ENCODE assay signal across 10 mouse cellular contexts in genomic region chr10:61544127-61544862, GRCm38 (mm10). TPM values are rescaled to one million over a fixed set of nuclear protein-coding genes. Genes with fewer than 3 reads are reported as not detected.
DNase-seq lines count a peak whose midpoint lies in the region; ATAC-seq and TF ChIP-seq lines count a peak whose summit lies in the region.
"Had no signal": no experiment of that assay in that cellular context is flagged by ENCODE, and none has a peak within 500 bp of the region (broad histone marks: within the 10 kb centered on the region; RNA-seq: fewer than 3 reads in every experiment).

No protein-coding gene starts in this region.

- H3K4me3 ChIP-seq in embryonic facial prominence, embryonic 11.5 days (ENCODE audit: low read depth, low read length), result no peak overlapping the region
- H3K4me3 ChIP-seq in embryonic facial prominence, embryonic 10.5 days, result no peak overlapping the region
- H3K4me3 ChIP-seq in midbrain, embryonic 12.5 days, result no peak overlapping the region
- H3K4me3 ChIP-seq in midbrain, postnatal 0 days (ENCODE audit: low read depth, low read length), result no peak overlapping the region
- H3K4me3 ChIP-seq in liver, embryonic 14.5 days (ENCODE audit: insufficient read depth in 1 of 2, low read depth in 2 of 2, low read length in 2 of 2), result peak overlapping the region; percentile 9 to 15; a peak in 3 of 4 replicates
- H3K4me3 ChIP-seq in stomach, embryonic 16.5 days (replicated peaks; ENCODE audit: low read length), result no peak overlapping the region

- no peak for DNase-seq in embryonic facial prominence, embryonic 11.5 days (ENCODE audit: low spot score)
- no peak for DNase-seq in embryonic facial prominence, embryonic 10.5 days (ENCODE audit: low spot score)
- DNase-seq in midbrain, postnatal 0 days (ENCODE audit: low spot score), result no peak
- peak; percentile 70 to 71 (median 71) for DNase-seq in liver, embryonic 14.5 days (ENCODE audit: low read depth in 3 of 3, low spot score in 3 of 3)
- no peak for DNase-seq in gastrocnemius, postnatal 10 days
- DNase-seq in adrenal gland, adult (ENCODE audit: inconsistent age in 2 of 2, low spot score in 1 of 2), result no peak
- DNase-seq: left cerebral cortex, postnatal 4 days had no signal

- no peak overlapping the region for H3K27ac ChIP-seq in embryonic facial prominence, embryonic 11.5 days (replicated peaks; ENCODE audit: low read depth, low read length)
- H3K27ac ChIP-seq in embryonic facial prominence, embryonic 10.5 days (replicated peaks), result no peak overlapping the region
- no peak overlapping the region for H3K27ac ChIP-seq in midbrain, embryonic 12.5 days (replicated peaks)
- no peak overlapping the region for H3K27ac ChIP-seq in midbrain, postnatal 0 days (ENCODE audit: low read depth, low read length)
- peak overlapping the region; percentile 50 for H3K27ac ChIP-seq in liver, embryonic 14.5 days
- no peak overlapping the region for H3K27ac ChIP-seq in stomach, embryonic 16.5 days (ENCODE audit: low read length)

- TF ChIP-seq CTCF in midbrain, postnatal 0 days (IDR thresholded peaks at IDR 0.05), result no peak
- TF ChIP-seq CTCF in liver, embryonic 14.5 days (IDR thresholded peaks at IDR 0.05; ENCODE audit: low read depth), result peak; percentile 20

- H3K9ac ChIP-seq in embryonic facial prominence, embryonic 11.5 days (replicated peaks; ENCODE audit: low read length), result no peak overlapping the region
- H3K9ac ChIP-seq in midbrain, embryonic 12.5 days (replicated peaks), result no peak overlapping the region
- H3K9ac ChIP-seq in midbrain, postnatal 0 days (replicated peaks; ENCODE audit: low read length, poor library complexity, severe bottlenecking), result no peak overlapping the region
- H3K9ac ChIP-seq in liver, embryonic 14.5 days (replicated peaks), result peak overlapping the region; percentile 27; the same call in 1 of the 2 replicates
- no peak overlapping the region for H3K9ac ChIP-seq in stomach, embryonic 16.5 days (ENCODE audit: low read length)

- H3K4me2 ChIP-seq in embryonic facial prominence, embryonic 11.5 days (ENCODE audit: low read depth, low read length), result no peak overlapping the region
- H3K4me2 ChIP-seq in midbrain, embryonic 12.5 days (replicated peaks), result no peak overlapping the region
- no peak overlapping the region for H3K4me2 ChIP-seq in midbrain, postnatal 0 days (ENCODE audit: low read depth, low read length, poor library complexity, severe bottlenecking)
- H3K4me2 ChIP-seq in liver, embryonic 14.5 days (ENCODE audit: low read depth), result peak overlapping the region; percentile 67
- peak overlapping the region; percentile 25; the same call in 1 of the 2 replicates for H3K4me2 ChIP-seq in stomach, embryonic 16.5 days (ENCODE audit: low read depth, low read length)

- no peaks in the 10 kb centered on the region for H3K4me1 ChIP-seq in embryonic facial prominence, embryonic 11.5 days (ENCODE audit: control insufficient read depth, insufficient read depth, low read length)
- H3K4me1 ChIP-seq in embryonic facial prominence, embryonic 10.5 days, result peaks cover 31% of the 10 kb centered on the region
- H3K4me1 ChIP-seq in midbrain, embryonic 12.5 days, result peaks cover 21% of the 10 kb centered on the region
- no peaks in the 10 kb centered on the region for H3K4me1 ChIP-seq in midbrain, postnatal 0 days (ENCODE audit: insufficient read depth, low read length)
- H3K4me1 ChIP-seq in liver, embryonic 14.5 days (replicated peaks; ENCODE audit: control insufficient read depth in 2 of 2, insufficient read depth in 2 of 2, low read length in 1 of 2), result peaks cover 20 to 25% of the 10 kb centered on the region in 2 experiments
- H3K4me1 ChIP-seq in stomach, embryonic 16.5 days (ENCODE audit: control insufficient read depth, insufficient read depth, low read length), result peaks cover 15% of the 10 kb centered on the region; the same call in 1 of the 2 replicates

- no peaks in the 10 kb centered on the region for H3K9me3 ChIP-seq in embryonic facial prominence, embryonic 11.5 days (replicated peaks; ENCODE audit: control insufficient read depth, low read length)
- no peaks in the 10 kb centered on the region for H3K9me3 ChIP-seq in embryonic facial prominence, embryonic 10.5 days
- no peaks in the 10 kb centered on the region for H3K9me3 ChIP-seq in midbrain, embryonic 12.5 days
- H3K9me3 ChIP-seq in midbrain, postnatal 0 days (ENCODE audit: low read length), result no peaks in the 10 kb centered on the region
- no peaks in the 10 kb centered on the region for H3K9me3 ChIP-seq in liver, embryonic 14.5 days (ENCODE audit: control insufficient read depth, low read length)
- no peaks in the 10 kb centered on the region for H3K9me3 ChIP-seq in stomach, embryonic 16.5 days (replicated peaks; ENCODE audit: control insufficient read depth, low read length)

- 61% methylated on average over 12 of the region's 12 CpGs for WGBS in embryonic facial prominence, embryonic 11.5 days
- WGBS in embryonic facial prominence, embryonic 10.5 days, result 60% methylated on average over 12 of the region's 12 CpGs
- WGBS in midbrain, embryonic 12.5 days, result 67% methylated on average over 12 of the region's 12 CpGs
- 63% methylated on average over 12 of the region's 12 CpGs for whole genome bisulfite sequencing in midbrain, postnatal 0 days
- 18% methylated on average over 12 of the region's 12 CpGs for WGBS in liver, embryonic 14.5 days (ENCODE audit: insufficient replicate concordance)
- WGBS in stomach, embryonic 16.5 days, result 30% methylated on average over 12 of the region's 12 CpGs

- TF ChIP-seq EP300 in liver, embryonic 14.5 days (IDR thresholded peaks at IDR 0.05; ENCODE audit: low read depth), result peak; percentile 68

- no peaks in the 10 kb centered on the region for H3K27me3 ChIP-seq in embryonic facial prominence, embryonic 11.5 days (ENCODE audit: control insufficient read depth, insufficient read depth, low read length)
- H3K27me3 ChIP-seq in embryonic facial prominence, embryonic 10.5 days (replicated peaks; ENCODE audit: low read depth, poor library complexity, severe bottlenecking), result no peaks in the 10 kb centered on the region
- H3K27me3 ChIP-seq in midbrain, embryonic 12.5 days, result no peaks in the 10 kb centered on the region
- no peaks in the 10 kb centered on the region for H3K27me3 ChIP-seq in midbrain, postnatal 0 days (ENCODE audit: insufficient read depth, low read length)
- H3K27me3 ChIP-seq in liver, embryonic 14.5 days (ENCODE audit: control insufficient read depth, insufficient read depth, low read length), result no peaks in the 10 kb centered on the region
- no peaks in the 10 kb centered on the region for H3K27me3 ChIP-seq in stomach, embryonic 16.5 days (ENCODE audit: control insufficient read depth, insufficient read depth, low read length)

- no peaks in the 10 kb centered on the region for H3K36me3 ChIP-seq in embryonic facial prominence, embryonic 11.5 days (replicated peaks; ENCODE audit: control insufficient read depth, insufficient read depth, low read depth, low read length)
- H3K36me3 ChIP-seq in embryonic facial prominence, embryonic 10.5 days (replicated peaks), result no peaks in the 10 kb centered on the region
- H3K36me3 ChIP-seq in midbrain, embryonic 12.5 days, result no peaks in the 10 kb centered on the region
- H3K36me3 ChIP-seq in midbrain, postnatal 0 days (ENCODE audit: insufficient read depth, low read length), result no peaks in the 10 kb centered on the region
- no peaks in the 10 kb centered on the region for H3K36me3 ChIP-seq in liver, embryonic 14.5 days (replicated peaks; ENCODE audit: control insufficient read depth, insufficient read depth, low read depth)
- H3K36me3 ChIP-seq in stomach, embryonic 16.5 days (ENCODE audit: control insufficient read depth, insufficient read depth, low read length), result no peaks in the 10 kb centered on the region

- 0 out of 2 replicates have a peak, but pooled peaks have one; percentile 17 for ATAC-seq in embryonic facial prominence, embryonic 11.5 days (replicated peaks; ENCODE audit: insufficient number of reproducible peaks, low FRiP score, low TSS enrichment, low read depth)
- ATAC-seq in midbrain, embryonic 12.5 days (ENCODE audit: low FRiP score, low read depth), result 0 out of 2 replicates have a peak, but pooled peaks have one; percentile 27
- ATAC-seq in midbrain, postnatal 0 days (ENCODE audit: low FRiP score), result no peak
- peak; percentile 93 for ATAC-seq in liver, embryonic 14.5 days (ENCODE audit: insufficient read depth)
- ATAC-seq in stomach, embryonic 16.5 days (ENCODE audit: insufficient read depth, low FRiP score), result peak; percentile 88

RNA-seq across cellular contexts. Expression of gene Npffr1, which starts 51.0 kb away (rescaled TPM):
- 0.06 and 0.11 TPM in 2 replicates for polyA plus RNA-seq in embryonic facial prominence, embryonic 11.5 days (2014; fragmentation: Nextera tagmentation; extraction: Ambion mirVana)
- 0.10 and 0.11 TPM in 2 replicates for polyA plus RNA-seq in embryonic facial prominence, embryonic 10.5 days (2016; fragmentation: Nextera tagmentation; extraction: Ambion mirVana)
- polyA plus RNA-seq in midbrain, embryonic 12.5 days (2016; fragmentation: Nextera tagmentation; extraction: Ambion mirVana), result 0.17 and 0.18 TPM in 2 replicates
- 5.4 and 5.8 TPM in 2 replicates for total RNA-seq in midbrain, postnatal 0 days (2014; rRNA removed)
- 3.2 and 3.4 TPM in 2 replicates for polyA plus RNA-seq in midbrain, postnatal 0 days (2015; fragmentation: Nextera tagmentation; extraction: Ambion mirVana)
- 0.01 TPM in 1 of 2 replicates, not detected in the other for polyA plus RNA-seq in liver, embryonic 14.5 days (2012; rRNA removed)
- not detected in 2 replicates for polyA plus RNA-seq in liver, embryonic 14.5 days (2014; fragmentation: Nextera tagmentation; extraction: Ambion mirVana)
- polyA plus RNA-seq in stomach, embryonic 16.5 days (2015; fragmentation: Nextera tagmentation; extraction: Ambion mirVana), result 0.06 and 0.09 TPM in 2 replicates
- under 1 TPM in 1 of 2 experiments, not detected in 1; 0.11 TPM for total RNA-seq in gastrocnemius, postnatal 10 days (2021)
- total RNA-seq: neutrophil, adult 5-6 weeks had no signal

Comparison
In these comparisons a context has a peak if more than half of its experiments do, and no peak if none do; other contexts are left out.
1. DNase-seq: peak in liver, embryonic 14.5 days (3 of 3); none in embryonic facial prominence, embryonic 11.5 days (single experiment), embryonic facial prominence, embryonic 10.5 days (single experiment), midbrain, postnatal 0 days (single experiment), gastrocnemius, postnatal 10 days (single experiment) and adrenal gland, adult (0 of 2).
2. H3K4me2 ChIP-seq: peak in liver, embryonic 14.5 days (single experiment) and stomach, embryonic 16.5 days (single experiment); none in embryonic facial prominence, embryonic 11.5 days (single experiment), midbrain, embryonic 12.5 days (single experiment) and midbrain, postnatal 0 days (single experiment).
3. H3K4me3 ChIP-seq: peak in liver, embryonic 14.5 days (2 of 2); none in embryonic facial prominence, embryonic 11.5 days (single experiment), embryonic facial prominence, embryonic 10.5 days (single experiment), midbrain, embryonic 12.5 days (single experiment), midbrain, postnatal 0 days (single experiment) and stomach, embryonic 16.5 days (single experiment).